Mouse (Mus musculus) left cerebral cortex, adult 2 months (tissue): Measurements from ENCODE around the gene Supt5. TPM values are rescaled to one million over a fixed set of nuclear protein-coding genes. Genes with fewer than 3 reads are reported as not detected.

ENCODE experiments used
- DNase-seq, 2 experiments: peaks; one replicate each; pipeline ENCODE4 v3.0.0; 2021 to 2022; ENCODE audit warnings: low spot score in 2 of 2, mixed read lengths in 1 of 2; ENCODE audit errors: extremely low spot score in 1 of 2
- H3K27ac ChIP-seq: fragments of 200-600 bp; 2 replicates; pipeline ENCODE4 v1.8.1; 2022
- H3K4me3 ChIP-seq: fragments of 200-600 bp; 2 replicates; pipeline ENCODE4 v1.8.1; 2022
- CTCF ChIP-seq: fragments of 200-600 bp; IDR thresholded peaks from 2 replicates; pipeline ENCODE4 v1.8.1; 2022; ENCODE audit warnings: antibody characterized with exemption, mild to moderate bottlenecking, moderate library complexity
- intact Hi-C: fragments of 180-260 bp; cut with DNase I; formaldehyde crosslinking; loops from one replicate; pipeline ENCODE4 v1.15.1; 2025
- total RNA-seq, 2 experiments: library from RNA; stranded (reverse); gene quantifications; 2 replicates each; pipeline ENCODE4 v1.2.3; 2021

Supt5 gene
- total RNA-seq, 2 experiments from 2014 or later: 124 to 126 TPM

DNA sequence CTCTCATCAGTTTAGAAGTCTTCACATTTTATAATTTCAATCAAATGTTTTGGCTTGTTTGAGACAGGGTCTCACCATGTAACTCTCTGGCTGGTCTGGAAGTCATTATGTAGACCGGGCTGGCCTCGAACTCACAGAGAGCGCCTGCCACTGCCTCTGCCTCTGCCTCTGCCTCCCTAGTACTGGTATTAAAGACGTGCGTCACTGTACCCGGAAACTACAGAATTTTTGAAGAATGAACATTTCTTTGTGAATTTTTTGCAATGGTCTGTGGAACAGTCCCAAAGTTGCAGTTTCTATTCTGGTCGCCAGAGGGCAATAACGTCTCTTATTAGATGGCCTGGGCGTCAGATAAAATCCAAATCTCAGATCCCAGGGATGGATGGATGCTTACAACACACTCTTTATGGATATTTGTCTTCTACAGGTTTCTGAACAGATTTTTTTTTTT is 34.6 kb upstream of the Supt5 start:
- peak overlapping the region; percentile 62 for H3K4me3 ChIP-seq
- intact Hi-C loops: loop anchor here (1.0 to 2.0 kb wide), 2 partner anchors 13 to 22 kb away; partner anchors contain the start of gene Rps16
- TF ChIP-seq CTCF: peak; percentile 81
- DNase-seq: peak; percentile 69 to 70
- H3K27ac ChIP-seq: peak overlapping the region; percentile 45; the same call in 1 of the 2 replicates

DNA sequence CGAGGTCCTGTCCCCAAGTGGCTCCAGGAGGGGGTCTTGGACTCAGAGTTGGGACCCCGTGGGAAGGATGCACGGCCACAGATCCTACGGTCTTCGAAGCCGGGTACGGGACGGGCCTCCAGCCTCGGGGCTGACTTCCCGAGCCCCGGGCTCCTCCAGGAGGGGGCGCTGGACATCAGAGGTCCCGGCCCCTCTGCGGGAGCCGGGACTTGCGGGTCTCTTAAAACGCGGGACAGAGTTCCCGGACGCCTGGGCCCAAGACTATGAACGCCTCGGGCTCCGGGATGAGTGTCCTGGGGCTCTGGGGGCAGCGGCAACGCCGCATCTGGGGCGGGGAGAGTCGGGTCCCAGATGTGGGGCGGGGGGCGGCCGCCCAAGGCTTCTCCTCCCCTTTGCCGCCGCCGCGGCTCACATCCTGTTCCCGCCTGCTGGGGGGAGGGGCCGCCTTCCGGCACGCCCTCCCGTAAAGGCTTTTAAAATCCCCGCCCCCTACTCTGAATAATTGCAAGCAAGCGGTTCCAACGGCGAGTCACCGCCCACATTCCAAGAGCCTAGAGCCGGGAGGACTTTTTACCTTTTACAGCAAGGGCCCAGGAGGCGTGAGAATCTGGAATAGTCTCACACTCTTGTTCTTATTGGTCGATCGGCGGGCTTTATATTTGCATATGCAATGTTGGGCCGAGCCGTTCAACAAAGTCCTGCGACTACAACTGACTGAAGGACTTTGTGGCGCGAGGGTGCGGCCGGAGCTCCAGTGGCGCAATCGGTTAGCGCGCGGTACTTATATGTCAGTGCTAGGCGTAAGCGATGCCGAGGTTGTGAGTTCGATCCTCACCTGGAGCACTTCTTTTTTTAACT is 33.9 kb upstream of the Supt5 start, which contains the start of gene Plekhg2:
Gene Plekhg2 (minus strand): TSS at position 349 of the 858 bp plus-strand sequence.
- intact Hi-C loops: loop anchor here (1.0 to 2.0 kb wide), 2 partner anchors 14 to 22 kb away; partner anchors contain the start of gene Rps16
- Histone ChIP-seq H3K27ac (peak within 1 kb of the TSS; percentile 82), H3K4me3 (peak within 1 kb of the TSS; percentile 62)
- DNase-seq: peak; percentile 93 to 97
- peak; percentile 65 for TF ChIP-seq CTCF

DNA sequence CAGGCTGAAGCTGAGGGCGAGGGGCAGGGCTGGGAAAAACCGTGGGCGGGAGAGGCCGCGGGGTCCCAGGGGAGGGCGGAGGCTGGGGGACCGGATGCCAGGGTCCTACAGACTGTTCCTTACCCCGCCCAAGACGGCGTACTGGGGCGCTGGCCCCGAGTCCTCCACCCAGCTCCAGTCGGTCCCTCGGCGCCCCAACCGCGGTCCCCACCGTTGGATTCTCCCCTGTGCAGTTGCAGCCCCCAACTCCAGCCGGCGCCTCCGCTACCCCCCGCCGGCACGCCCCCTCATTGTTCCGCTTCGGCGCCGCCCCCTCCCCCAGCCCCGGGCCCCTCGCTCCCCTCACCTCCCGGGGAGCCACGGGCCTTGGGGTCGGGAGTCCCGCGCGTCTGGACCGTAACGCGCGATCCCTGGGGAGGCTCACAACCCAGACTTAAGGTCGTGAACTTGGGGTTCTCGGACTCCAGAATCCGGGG is 33.0 kb upstream of the Supt5 start:
- DNase-seq: no peak
- intact Hi-C loops: no loop called here
- Histone ChIP-seq H3K27ac (peak overlapping the region; percentile 82), H3K4me3 (peak overlapping the region; percentile 62)
- no peak for TF ChIP-seq CTCF

DNA sequence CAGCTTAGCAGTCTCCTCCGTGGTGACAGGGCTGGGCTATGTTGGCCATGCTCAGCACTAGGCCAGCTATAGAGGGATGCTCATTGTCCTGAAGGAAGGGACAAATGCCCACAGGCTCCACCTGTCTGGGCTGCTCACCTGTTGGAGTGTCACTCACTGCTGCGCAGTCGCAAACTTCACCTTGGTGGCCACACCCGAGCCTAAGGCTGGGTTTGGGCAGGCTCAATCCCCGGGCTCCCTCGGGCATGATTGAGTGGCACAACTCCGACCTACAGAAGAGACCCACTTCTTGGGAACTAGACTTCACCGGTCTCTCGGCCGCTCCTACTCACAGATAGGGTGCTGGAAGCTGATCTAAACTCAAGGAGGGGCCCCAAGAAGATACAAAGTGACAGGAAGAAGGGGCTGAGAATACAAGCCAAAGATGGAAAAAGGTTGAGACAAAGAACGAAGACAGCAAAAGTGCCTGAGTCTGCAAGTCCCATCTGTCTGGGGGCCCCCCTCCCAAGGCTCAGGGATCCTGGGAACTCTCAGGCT is 32.5 kb upstream of the Supt5 start:
- intact Hi-C loops: no loop called here
- no peak for DNase-seq
- peak overlapping the region; percentile 62 for H3K4me3 ChIP-seq
- no peak overlapping the region; the same call in 1 of the 2 replicates for H3K27ac ChIP-seq
- TF ChIP-seq CTCF: no peak

DNA sequence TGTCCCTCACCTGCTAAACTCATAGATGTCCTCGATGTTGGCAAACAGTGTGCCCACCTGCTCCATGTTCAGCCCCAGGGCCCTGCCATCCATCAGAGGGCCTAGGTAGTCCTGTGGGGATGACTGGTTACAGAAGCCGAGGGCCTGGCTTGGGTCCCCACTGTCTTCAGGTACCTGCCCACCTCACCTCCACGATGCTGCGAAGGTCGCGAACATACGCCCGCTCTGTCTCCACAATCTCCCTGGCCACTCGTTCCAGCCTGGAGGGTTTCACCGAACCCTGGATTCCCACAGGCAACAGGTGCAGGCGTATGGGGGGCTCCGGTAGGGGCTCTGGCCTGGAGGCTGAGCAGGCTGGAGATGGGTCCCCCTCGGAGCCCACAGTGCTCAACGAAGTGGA is 31.5 kb upstream of the Supt5 start:
- intact Hi-C loops: no loop called here
- Histone ChIP-seq H3K27ac (no peak overlapping the region), H3K4me3 (no peak overlapping the region)
- no peak for TF ChIP-seq CTCF
- no peak for DNase-seq

DNA sequence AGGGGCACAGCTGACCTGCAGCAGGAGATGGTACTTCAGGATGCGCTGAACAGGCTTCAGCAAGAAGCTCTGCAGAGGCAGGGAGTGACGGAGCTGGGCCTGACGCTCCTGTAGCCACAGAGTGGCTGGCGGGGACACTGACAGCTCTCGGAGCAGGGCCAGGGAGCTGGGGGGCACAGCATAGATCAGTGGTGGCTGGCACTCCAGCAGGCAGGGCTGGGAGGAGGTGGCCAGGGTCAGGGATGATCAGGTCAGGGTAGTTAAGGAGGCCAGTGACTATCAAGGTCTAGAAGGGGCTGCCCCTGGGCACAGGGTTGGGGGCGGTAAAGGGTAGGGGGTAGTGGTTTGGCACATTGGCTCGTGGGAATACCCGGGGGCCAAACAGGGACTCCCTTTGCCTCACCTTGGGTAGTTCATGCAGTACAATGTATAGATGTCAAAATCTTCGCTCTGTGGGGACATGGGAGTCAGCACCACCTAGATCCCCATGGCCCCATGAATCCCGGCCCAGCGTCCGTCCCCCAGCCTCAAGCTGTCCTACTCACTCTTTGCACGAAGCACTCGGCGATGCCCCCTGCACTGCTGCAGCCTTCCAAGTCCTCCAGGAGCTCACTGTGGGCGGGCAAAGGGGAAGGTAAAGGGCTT is 29.9 kb upstream of the Supt5 start:
- no peak overlapping the region for H3K27ac ChIP-seq
- intact Hi-C loops: no loop called here
- H3K4me3 ChIP-seq: no peak overlapping the region
- TF ChIP-seq CTCF: no peak
- DNase-seq: no peak

DNA sequence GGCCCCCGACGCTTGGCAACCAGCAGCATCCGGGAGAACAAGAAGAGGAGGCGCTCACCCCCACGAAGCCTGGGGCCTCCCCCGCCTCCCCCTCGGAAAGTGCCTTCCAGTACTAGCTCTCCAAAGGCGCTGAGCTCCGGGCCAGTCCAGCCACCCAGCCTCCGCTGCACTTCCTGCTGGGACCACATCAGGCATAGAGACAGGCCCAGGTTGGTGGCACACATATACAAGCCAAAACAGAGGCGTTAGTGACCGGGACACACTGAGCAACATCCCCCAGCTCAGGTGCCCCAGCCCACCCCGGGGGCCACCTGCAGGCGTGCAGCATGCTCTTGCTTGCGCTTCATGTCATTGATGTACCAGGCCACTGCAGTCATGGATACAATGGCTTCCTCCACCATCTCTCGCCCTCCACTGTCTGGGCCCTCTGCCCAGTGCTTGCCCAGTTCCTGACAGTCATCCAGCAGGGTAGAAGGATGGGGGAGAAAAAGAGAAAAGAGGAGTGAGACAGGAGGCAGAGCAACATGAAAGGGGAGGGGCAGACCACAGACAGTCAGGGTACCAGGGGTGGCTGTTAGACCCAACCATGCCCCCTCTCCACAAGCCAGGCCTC is 29.2 kb upstream of the Supt5 start:
- no peak overlapping the region for H3K27ac ChIP-seq
- no peak for DNase-seq
- no peak for TF ChIP-seq CTCF
- no peak overlapping the region for H3K4me3 ChIP-seq
- intact Hi-C loops: no loop called here

DNA sequence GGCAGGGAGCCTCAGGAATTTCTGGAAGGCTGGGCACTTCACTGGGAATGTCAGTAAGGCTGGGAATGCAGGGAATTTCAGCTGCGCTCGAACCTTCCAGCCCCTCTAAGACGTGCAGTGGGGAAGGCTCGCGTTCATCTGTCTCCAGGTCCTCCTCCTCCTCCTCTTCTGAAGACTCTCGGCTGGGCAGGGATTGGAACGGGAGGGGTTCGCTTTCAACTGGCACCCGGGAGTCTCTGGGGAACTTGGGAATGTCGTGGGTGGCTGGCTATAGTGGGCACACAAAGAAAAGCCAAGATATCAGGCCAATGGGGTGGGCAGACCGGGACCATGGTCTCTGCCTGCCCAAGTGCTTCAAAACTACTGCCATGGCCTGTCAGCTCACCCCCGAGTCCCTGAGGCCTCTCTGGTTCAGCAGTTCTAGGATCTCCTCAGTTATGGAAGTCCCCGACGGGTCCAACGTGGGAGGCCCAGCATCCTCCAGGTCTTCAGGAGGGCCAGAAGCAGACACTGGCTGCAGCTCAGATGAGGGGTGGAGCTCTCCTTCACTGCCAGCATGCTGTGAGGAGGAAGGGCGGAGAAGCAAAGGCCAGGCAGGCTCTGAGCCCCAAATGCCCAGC is 24.0 kb upstream of the Supt5 start:
- Histone ChIP-seq H3K27ac (no peak overlapping the region), H3K4me3 (no peak overlapping the region)
- intact Hi-C loops: no loop called here
- no peak for TF ChIP-seq CTCF
- DNase-seq: no peak

DNA sequence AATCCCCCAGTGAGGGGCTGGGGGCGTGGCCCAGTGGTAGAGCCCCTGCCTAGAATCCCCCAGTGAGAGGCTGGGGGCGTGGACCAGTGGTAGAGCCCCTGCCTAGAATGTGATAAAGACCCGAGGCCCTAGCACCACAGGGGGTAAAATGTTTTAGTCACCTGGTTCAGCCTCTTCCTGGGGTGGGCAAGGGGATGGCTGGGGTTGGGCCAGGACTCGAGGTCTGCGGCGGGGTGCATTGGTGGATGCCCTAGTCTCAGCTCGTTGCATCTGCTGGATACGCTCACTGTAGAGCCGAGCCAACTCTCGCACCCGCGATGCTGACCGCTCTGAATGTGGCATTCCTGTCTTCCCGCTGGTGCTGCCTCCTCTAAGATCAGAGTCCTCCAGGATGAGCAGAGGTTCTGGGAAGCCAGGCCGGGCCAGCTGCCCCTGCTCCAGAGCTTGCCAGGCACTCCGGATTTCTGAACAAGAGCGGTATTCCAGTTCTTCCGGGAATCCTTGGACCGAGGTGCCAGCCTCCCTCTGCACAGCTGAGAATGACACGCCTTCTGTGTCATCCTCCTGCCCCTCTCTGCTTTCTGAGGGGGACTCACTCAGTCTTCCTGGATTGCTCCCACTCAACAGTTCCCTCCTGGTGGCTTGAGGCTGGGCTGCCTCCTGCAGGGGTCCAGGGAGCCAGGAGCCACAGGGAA is 23.2 kb upstream of the Supt5 start:
- intact Hi-C loops: no loop called here
- no peak for DNase-seq
- TF ChIP-seq CTCF: no peak

DNA sequence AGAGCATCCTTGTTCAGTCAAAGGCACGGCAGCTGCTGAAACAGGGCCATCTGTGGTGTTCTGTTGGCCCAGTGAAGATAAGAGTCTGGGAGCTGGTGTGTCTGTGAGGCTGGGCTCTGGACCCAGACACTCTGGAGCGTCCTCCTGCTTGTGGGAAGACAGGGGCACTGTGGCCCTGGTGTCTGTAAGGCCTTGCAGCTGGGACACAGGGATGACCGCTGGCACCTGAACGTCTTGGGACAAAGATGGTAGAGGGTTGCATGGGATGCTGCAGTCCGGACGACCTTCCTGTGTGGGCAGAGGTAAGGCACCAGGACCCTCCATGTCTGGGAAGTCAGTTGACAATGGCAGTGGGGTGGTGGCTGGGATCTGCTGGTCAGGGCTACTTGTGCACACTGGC is 21.7 kb upstream of the Supt5 start:
- no peak for TF ChIP-seq CTCF
- no peak overlapping the region for H3K4me3 ChIP-seq
- DNase-seq: no peak
- intact Hi-C loops: no loop called here
- H3K27ac ChIP-seq: no peak overlapping the region

More for the DNA sequence above, 23.2 kb upstream of the Supt5 start:
- H3K27ac ChIP-seq: no peak overlapping the region
- no peak overlapping the region for H3K4me3 ChIP-seq

DNA sequence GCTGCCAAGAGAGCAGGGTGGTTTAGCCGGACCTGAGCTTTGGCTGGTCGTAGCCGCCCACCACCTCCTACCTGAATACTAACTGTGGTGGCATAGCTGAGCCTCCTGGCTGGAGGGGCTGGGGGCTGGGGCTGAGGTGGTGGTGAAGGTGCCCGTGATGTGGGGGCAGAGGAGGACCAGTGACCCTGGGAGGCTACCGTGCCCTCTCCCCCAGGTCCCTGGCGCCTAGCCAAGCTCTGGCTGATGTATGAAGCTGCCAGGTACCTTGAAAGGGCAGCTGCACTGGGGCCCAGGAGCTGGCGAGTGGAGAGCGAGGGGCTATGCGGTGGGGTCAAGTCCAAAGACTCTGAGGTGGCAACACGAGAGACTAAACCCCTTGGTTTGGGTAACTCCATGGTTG is 21.3 kb upstream of the Supt5 start:
- TF ChIP-seq CTCF: no peak
- Histone ChIP-seq H3K4me3 (no peak overlapping the region), H3K27ac (no peak overlapping the region)
- no peak for DNase-seq
- intact Hi-C loops: no loop called here
